Mouse (Mus musculus) ES-Bruce4 (cell line): ENCODE data around the gene Cldn12.

Experiments used
- CTCF ChIP-seq: IDR thresholded peaks from one replicate; pipeline ENCODE4 v1.8.1; 2011; ENCODE audit warnings: low read depth, low read length
- POLR2A ChIP-seq: IDR thresholded peaks from one replicate; pipeline ENCODE4 v1.8.1; 2011; ENCODE audit warnings: low read length; ENCODE audit not compliant: insufficient read depth

DNA sequence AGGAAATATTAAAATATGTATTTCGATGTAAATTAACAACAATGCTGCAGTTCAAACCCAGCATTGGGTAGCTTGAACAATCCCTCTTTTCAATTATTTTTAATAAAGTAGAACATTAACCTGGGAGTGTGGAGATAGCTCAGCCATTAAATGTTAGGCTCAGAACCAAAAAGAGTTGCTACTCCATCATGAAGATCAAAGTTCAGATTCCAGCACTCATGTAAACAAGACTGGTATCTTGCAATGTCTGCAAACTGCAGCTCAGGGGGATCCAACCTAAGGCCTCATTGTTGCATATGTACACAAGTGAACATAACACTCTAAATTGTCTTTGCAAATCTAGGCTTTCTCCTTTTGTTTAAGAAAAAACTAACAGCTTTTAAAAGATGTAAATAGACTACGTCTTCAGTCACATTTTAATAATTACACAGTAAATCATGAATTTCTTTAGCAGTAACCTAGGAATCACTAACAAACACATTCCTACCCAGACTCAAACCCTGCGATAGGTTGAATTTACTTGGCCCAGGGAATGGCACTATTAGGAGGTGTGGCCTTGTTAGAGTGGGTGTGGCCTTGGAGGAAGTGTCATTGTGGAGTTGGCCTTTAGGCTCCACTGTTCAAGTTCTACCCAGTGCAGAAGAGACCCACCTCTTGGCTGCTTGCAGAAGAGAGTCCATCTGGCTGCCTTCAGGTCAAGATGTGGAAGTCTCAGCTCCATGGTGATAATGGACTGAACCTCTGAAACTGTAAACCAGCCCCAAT lies 19.1 kb upstream of the Cldn12 start:
- TF ChIP-seq CTCF (no peak), POLR2A (no peak)
